Mouse (Mus musculus) C2C12 (cell line): ENCODE measurements around the gene Bhlha9.
"Not testable (repeated sequence)": the region's sequence is repeated elsewhere in the genome, so short reads cannot be mapped to it uniquely, and the experiment has no call there.

Experiments used
- CTCF ChIP-seq: IDR thresholded peaks from one replicate; pipeline ENCODE4 v1.5.1; 2011; ENCODE audit not compliant: control insufficient read depth, insufficient read depth, insufficient read length
- FOSL1 ChIP-seq: IDR thresholded peaks from one replicate; pipeline ENCODE4 v1.8.0; 2011; ENCODE audit warnings: mild to moderate bottlenecking, low read length; ENCODE audit not compliant: poor library complexity, insufficient read depth, severe bottlenecking
- MAX ChIP-seq: IDR thresholded peaks from one replicate; pipeline ENCODE4 v1.6.1; 2011; ENCODE audit warnings: mild to moderate bottlenecking, control low read depth
- MYOD1 ChIP-seq: IDR thresholded peaks from one replicate; pipeline ENCODE4 v1.6.1; 2011; ENCODE audit warnings: low read depth; ENCODE audit not compliant: control insufficient read depth, insufficient read length
- MYOG ChIP-seq: IDR thresholded peaks from one replicate; pipeline ENCODE4 v1.6.1; 2011; ENCODE audit not compliant: control insufficient read depth, insufficient read length; ENCODE audit errors: extremely low read depth
- USF1 ChIP-seq: IDR thresholded peaks from one replicate; pipeline ENCODE4 v1.6.1; 2011; ENCODE audit warnings: low read depth, mild to moderate bottlenecking, control low read depth, moderate library complexity

GRCm38 (mm10) chr11:76679508-76679907, 7.2 kb downstream of the Bhlha9 start, which contains the start of gene Trarg1:
- TF ChIP-seq CTCF, MYOD1, MYOG, MAX, USF1, FOSL1: not testable (repeated sequence)
